Mouse (Mus musculus) adrenal gland, adult 18-20 months (tissue): ENCODE measurements around the gene Tcirg1. TPM values are rescaled to one million over a fixed set of nuclear protein-coding genes. Genes with fewer than 3 reads are reported as not detected.
A peak's percentile ranks its signal among the peaks of the same experiment; 100 is the strongest.

ENCODE experiments used
- DNase-seq, 2 experiments: peaks; one replicate each; pipeline ENCODE4 v3.0.0; 2021 to 2022; ENCODE audit warnings: low spot score in 2 of 2
- total RNA-seq, 2 experiments: library from RNA; stranded (reverse); gene quantifications; 1 replicate in 1 of 2; 2 replicates in 1 of 2; pipeline ENCODE4 v1.2.3; 2021

Gene Tcirg1
- total RNA-seq, 2 experiments from 2014 or later, result 66.3 to 84.7 TPM

GRCm38 (mm10) chr19:3851979-3852681 lies 54.8 kb downstream of the Tcirg1 start:
- DNase-seq, result peak; percentile 64 to 65

DNA sequence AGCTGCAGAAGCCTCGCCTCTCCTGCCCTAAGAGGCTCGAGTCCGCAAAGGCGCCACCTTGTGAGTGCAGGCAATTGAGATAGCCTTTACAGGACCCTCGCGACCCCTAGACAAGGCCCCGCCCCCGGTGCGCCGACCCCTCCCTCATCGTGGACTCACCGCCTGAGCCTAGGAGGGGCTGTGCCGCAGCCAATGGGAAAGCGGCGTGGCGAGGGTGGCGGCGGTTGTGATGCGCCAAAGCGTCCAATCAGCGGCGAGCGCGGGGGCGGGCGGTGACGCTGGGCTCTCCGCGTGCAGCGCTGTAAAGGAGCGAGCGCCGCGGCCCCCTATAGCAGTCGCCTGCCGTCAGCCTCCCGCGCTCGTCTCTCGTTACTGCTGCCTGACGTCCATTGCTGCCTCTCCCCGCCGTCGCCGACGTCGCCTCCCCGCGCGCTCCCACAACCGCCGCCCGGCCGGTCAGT lies 55.4 kb downstream of the Tcirg1 start, which contains the start of gene Chka:
Gene Chka (plus strand): TSS at position 272 of the 461 bp plus-strand sequence.
- DNase-seq, result peak; percentile 98

GRCm38 (mm10) chr19:3850847-3851469 lies 56.0 kb downstream of the Tcirg1 start:
- peak; percentile 68 to 73 for DNase-seq

DNA sequence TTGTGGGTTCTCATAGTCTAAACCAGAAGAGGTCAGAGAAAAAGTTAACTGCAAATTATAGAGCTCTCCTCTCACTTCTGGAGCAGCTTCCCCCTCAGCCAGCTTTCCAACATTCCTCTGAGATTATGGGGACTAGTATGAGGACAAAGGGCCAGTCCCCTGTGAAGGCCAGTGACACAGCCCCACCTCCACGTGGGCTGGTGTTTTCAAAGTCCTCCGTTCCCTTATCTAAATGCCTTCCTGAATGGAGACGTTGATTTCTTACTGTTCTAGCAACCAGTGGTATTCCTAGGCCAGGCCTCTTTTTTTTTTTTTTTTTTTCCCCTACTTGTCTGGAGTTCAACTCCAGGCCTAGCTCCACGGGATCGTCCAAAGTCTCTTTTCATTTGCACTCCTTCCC lies 56.9 kb downstream of the Tcirg1 start:
- no peak for DNase-seq

DNA sequence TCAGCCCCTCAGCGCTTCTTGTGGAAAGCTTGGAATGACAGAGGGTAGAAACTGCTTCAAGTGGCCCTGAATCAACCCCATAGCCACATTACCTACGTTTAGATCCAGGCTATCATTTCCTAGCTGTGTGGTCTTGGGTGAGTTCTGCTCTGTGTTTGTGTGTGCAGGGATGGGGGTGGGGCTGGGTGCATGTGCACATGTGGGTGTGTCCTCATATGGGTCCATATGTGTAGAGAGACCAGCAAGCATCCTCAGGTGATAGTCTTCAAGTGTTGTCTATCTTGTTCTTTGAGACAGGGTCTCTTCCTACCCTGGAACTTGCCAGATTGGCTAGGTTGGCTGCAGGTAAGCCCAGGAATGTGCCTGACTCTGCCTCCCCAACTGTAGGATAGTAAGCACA lies 57.7 kb downstream of the Tcirg1 start:
- no peak for DNase-seq

GRCm38 (mm10) chr19:3848207-3848808 lies 58.6 kb downstream of the Tcirg1 start:
- DNase-seq, result no peak

DNA sequence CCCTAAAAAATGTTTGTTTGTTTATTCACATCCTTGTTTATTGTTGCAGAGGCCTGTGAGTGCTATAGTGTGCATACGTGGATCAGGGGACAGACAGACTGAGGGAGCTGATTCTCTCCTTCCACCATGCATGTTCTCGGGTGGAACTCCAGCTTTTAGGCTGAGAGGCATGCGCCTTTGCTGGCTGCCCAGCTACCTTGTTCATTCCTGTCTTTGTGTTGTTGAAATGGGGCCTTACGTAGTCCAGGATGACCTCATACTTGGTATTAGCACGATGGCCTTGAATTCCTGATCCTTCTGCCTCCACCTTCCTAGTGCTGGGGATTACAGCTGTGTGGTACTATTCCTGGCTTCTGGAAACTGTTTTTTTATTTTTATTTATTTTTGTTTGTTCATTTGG lies 59.2 kb downstream of the Tcirg1 start:
- no peak for DNase-seq

GRCm38 (mm10) chr19:3846676-3847604 lies 60.0 kb downstream of the Tcirg1 start:
- no peak for DNase-seq

Other genes with a start within 250 kb of the Tcirg1 start
- 100 to 1,000 TPM; 102 to 103 TPM for gene Lrp5, start 220.6 kb downstream of the Tcirg1 start, total RNA-seq
- gene 1810055G02Rik, start 198.8 kb downstream of the Tcirg1 start, total RNA-seq, result 10 to 100 TPM; 32.5 to 43.3 TPM
- 10 to 100 TPM; 40.3 to 47.9 TPM for gene Kmt5b, start 139.7 kb downstream of the Tcirg1 start, total RNA-seq
- gene Chka, start 55.4 kb downstream of the Tcirg1 start, total RNA-seq, result 100 to 1,000 TPM in 1 of 2 experiments, 10 to 100 TPM in 1; 82.1 to 271 TPM
- gene Ndufs8, start 5.6 kb upstream of the Tcirg1 start, total RNA-seq, result 100 to 1,000 TPM; 344 to 380 TPM
- 100 to 1,000 TPM in 1 of 2 experiments, 10 to 100 TPM in 1; 14.4 to 169 TPM for gene Aldh3b1, start 22.7 kb upstream of the Tcirg1 start, total RNA-seq
- gene Unc93b1, start 28.1 kb upstream of the Tcirg1 start, total RNA-seq, result 10 to 100 TPM; 53.3 to 64.4 TPM
- gene Aldh3b3, start 51.5 kb upstream of the Tcirg1 start, total RNA-seq, result 1 to 10 TPM in 1 of 2 experiments, under 1 TPM in 1; 0.29 to 1.0 TPM
- gene Aldh3b2, start 65.2 kb upstream of the Tcirg1 start, total RNA-seq, result 10 to 100 TPM in 1 of 2 experiments, 1 to 10 TPM in 1; 6.7 to 13.8 TPM
- gene Acy3, start 79.4 kb upstream of the Tcirg1 start, total RNA-seq, result 10 to 100 TPM; 16.1 to 20.8 TPM
- gene Tbx10, start 85.6 kb upstream of the Tcirg1 start, total RNA-seq, result not detected
- 10 to 100 TPM; 27.6 to 33.3 TPM for gene Nudt8, start 93.4 kb upstream of the Tcirg1 start, total RNA-seq
- gene Gm49405, start 93.5 kb upstream of the Tcirg1 start, total RNA-seq, result 1 to 10 TPM; 1.1 TPM
- gene Doc2g, start 96.2 kb upstream of the Tcirg1 start, total RNA-seq, result 1 to 10 TPM; 1.9 to 2.4 TPM
- gene Ndufv1, start 105.7 kb upstream of the Tcirg1 start, total RNA-seq, result 100 to 1,000 TPM; 359 to 601 TPM
- gene Gstp1, start 130.9 kb upstream of the Tcirg1 start, total RNA-seq, result 100 to 1,000 TPM; 392 to 420 TPM
- gene Gstp2, start 138.9 kb upstream of the Tcirg1 start, total RNA-seq, result 10 to 100 TPM; 50.2 to 66.1 TPM
- gene Gstp3, start 152.4 kb upstream of the Tcirg1 start, total RNA-seq, result 1 to 10 TPM; 2.0 to 2.1 TPM
- gene Cabp2, start 174.4 kb upstream of the Tcirg1 start, total RNA-seq, result not detected
- gene Cdk2ap2, start 190.0 kb upstream of the Tcirg1 start, total RNA-seq, result 100 to 1,000 TPM; 125 to 147 TPM
- gene Pitpnm1, start 192.9 kb upstream of the Tcirg1 start, total RNA-seq, result 100 to 1,000 TPM in 1 of 2 experiments, 10 to 100 TPM in 1; 85.6 to 115 TPM
- gene Aip, start 218.7 kb upstream of the Tcirg1 start, total RNA-seq, result 100 to 1,000 TPM; 119 to 121 TPM
- not detected for gene Gpr152, start 232.7 kb upstream of the Tcirg1 start, total RNA-seq
- under 1 TPM; 0.16 to 0.60 TPM for gene Cabp4, start 236.9 kb upstream of the Tcirg1 start, total RNA-seq
- gene Coro1b, start 241.5 kb upstream of the Tcirg1 start, total RNA-seq, result 100 to 1,000 TPM; 145 to 150 TPM
- gene Ptprcap, start 246.5 kb upstream of the Tcirg1 start, total RNA-seq, result 1 to 10 TPM; 3.2 to 3.3 TPM